Mouse (Mus musculus) mammary gland, adult 2 months (tissue): Measurements from ENCODE around the gene Slc4a10. TPM values are rescaled to one million over a fixed set of nuclear protein-coding genes. Genes with fewer than 3 reads are reported as not detected.

Source experiments
- polyA plus RNA-seq: library from polyadenylated mRNA; depleted of rRNA; stranded (reverse); fragments of >200 nt; gene quantifications from 2 replicates; pipeline ENCODE4 v1.2.3, GENCODE M21; 2012; ENCODE audit warnings: low replicate concordance; rRNA removed

The Slc4a10 gene
- polyA plus RNA-seq = not detected in 2 replicates

GRCm38 (mm10) chr2:62046421-62046845, at the start of gene Slc4a10:
Gene Slc4a10, plus strand, starts transcription at chr2:62046462.

Other genes with a start within 250 kb of the Slc4a10 start
- 0.10 TPM in 1 of 2 replicates, not detected in the other for gene Tbr1, start 243.5 kb upstream of the Slc4a10 start, polyA plus RNA-seq